Mouse (Mus musculus) testis, adult 2 months (tissue): ENCODE data around the gene Bpnt1.

Experiments used
- CTCF ChIP-seq: fragments of 200-500 bp; IDR thresholded peaks from 2 replicates; pipeline ENCODE4 v1.5.1; 2012; ENCODE audit warnings: low read depth, mild to moderate bottlenecking, inconsistent platforms, low read length, moderate library complexity; ENCODE audit not compliant: control insufficient read depth, insufficient read depth, insufficient replicate concordance
- POLR2A ChIP-seq: fragments of 200-500 bp; IDR thresholded peaks from 2 replicates; pipeline ENCODE4 v1.6.1; 2012; ENCODE audit warnings: low read depth, mild to moderate bottlenecking, inconsistent platforms, low read length, moderate library complexity; ENCODE audit not compliant: control insufficient read depth

DNA sequence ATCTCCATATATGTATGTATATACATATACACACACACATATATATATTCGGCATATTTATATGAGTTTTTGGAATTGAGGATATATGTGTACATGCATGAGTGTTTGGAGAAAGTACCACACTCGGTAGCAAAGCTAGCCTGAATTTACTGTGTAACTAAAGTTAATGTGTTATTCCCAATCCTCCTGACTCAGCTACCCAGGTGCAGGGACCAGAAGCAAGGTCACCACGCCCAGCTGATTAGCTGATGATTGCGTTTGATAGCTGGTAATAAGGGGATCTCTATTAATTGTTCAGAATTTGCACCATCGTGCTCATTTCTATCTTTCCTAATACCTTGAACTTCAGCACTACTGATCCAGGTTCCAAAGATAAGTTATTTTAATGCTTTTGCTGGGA is 1.7 kb downstream of the Bpnt1 start:
- TF ChIP-seq CTCF (no peak), POLR2A (no peak)
